Mouse (Mus musculus): ENCODE measurements around the gene Tceal1. TPM values are rescaled to one million over a fixed set of nuclear protein-coding genes. Genes with fewer than 3 reads are reported as not detected.
"Not testable (repeated sequence)": the region's sequence is repeated elsewhere in the genome, so short reads cannot be mapped to it uniquely, and the experiment has no call there.

The Tceal1 gene
- polyA plus RNA-seq (2014; fragmentation: Nextera tagmentation; extraction: Ambion mirVana) = 9.5 and 11.5 TPM in 2 replicates

DNA sequence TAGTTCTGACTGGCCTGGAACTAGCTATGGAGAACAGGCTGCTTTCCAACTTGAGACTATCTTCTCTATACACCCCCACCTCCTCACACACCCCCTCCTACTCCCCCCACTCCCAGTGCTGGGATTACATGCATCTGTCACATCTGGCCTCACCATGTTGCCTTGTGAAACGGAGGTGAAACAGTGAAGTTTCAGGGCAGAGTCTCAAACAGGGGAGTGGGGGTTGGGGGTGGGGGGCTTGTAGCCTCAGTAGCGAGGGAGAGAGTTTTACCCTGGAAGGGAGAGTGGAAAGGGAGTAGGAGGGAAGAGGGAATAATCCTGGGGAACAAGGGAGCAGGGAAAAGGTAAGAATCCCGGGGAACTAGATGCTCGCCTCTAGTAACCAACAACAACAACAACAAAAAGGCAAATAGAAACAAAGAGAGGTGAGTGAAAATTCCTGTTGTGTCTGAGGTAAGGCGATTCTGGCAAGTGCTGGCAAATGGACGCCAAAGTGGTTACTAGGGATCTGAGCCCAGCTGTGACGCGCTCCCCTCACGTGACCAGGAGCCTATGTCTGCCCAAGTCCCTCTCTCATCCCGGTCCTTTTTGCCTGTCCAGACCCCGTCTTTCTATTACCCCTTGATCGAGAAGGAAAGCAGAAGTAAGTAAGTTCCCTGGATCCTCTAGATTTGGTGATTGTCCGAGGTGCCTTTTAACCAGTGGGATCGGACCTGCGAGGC lies at the start of gene Tceal1:
Gene Tceal1 (plus strand): TSS at position 537 of the 722 bp plus-strand sequence.
- no peaks in the 10 kb centered on the region for H3K36me3 ChIP-seq (replicated peaks; ENCODE audit: control insufficient read depth, insufficient read depth, low read depth, low read length)
- H3K27me3 ChIP-seq (ENCODE audit: control insufficient read depth, insufficient read depth, low read length) = no peaks in the 10 kb centered on the region
- no peaks in the 10 kb centered on the region for H3K9me3 ChIP-seq (replicated peaks; ENCODE audit: control insufficient read depth, low read length)
- peak within 1 kb of the TSS; percentile 68 for H3K9ac ChIP-seq (replicated peaks; ENCODE audit: low read length)
- no peaks in the 10 kb centered on the region for H3K4me1 ChIP-seq (ENCODE audit: control insufficient read depth, insufficient read depth, low read length)
- 26% methylated on average over 15 of the region's 15 CpGs for WGBS
- H3K27ac ChIP-seq (replicated peaks; ENCODE audit: low read depth, low read length) = peak within 1 kb of the TSS; percentile 52
- peak; percentile 73 for DNase-seq (ENCODE audit: low spot score)
- H3K4me3 ChIP-seq (ENCODE audit: low read depth, low read length) = peak within 1 kb of the TSS; percentile 49
- peak within 1 kb of the TSS; percentile 48 for H3K4me2 ChIP-seq (ENCODE audit: low read depth, low read length)
- ATAC-seq (replicated peaks; ENCODE audit: insufficient number of reproducible peaks, low FRiP score, low TSS enrichment, low read depth) = peak; percentile 93

- peak; percentile 39; the same call in 1 of the 2 replicates for ATAC-seq (replicated peaks; ENCODE audit: insufficient number of reproducible peaks, low FRiP score, low TSS enrichment, low read depth)
- H3K4me3 ChIP-seq (ENCODE audit: low read depth, low read length) = peak overlapping the region; percentile 41
- H3K4me1 ChIP-seq (ENCODE audit: control insufficient read depth, insufficient read depth, low read length) = no peaks in the 10 kb centered on the region
- no peaks in the 10 kb centered on the region for H3K27me3 ChIP-seq (ENCODE audit: control insufficient read depth, insufficient read depth, low read length)
- H3K36me3 ChIP-seq (replicated peaks; ENCODE audit: control insufficient read depth, insufficient read depth, low read depth, low read length) = no peaks in the 10 kb centered on the region
- no peaks in the 10 kb centered on the region for H3K9me3 ChIP-seq (replicated peaks; ENCODE audit: control insufficient read depth, low read length)
- 11% methylated on average over 11 of the region's 20 CpGs for WGBS
- DNase-seq (ENCODE audit: low spot score) = peak; percentile 1
- peak overlapping the region; percentile 81 for H3K4me2 ChIP-seq (ENCODE audit: low read depth, low read length)
- H3K27ac ChIP-seq (replicated peaks; ENCODE audit: low read depth, low read length) = no peak overlapping the region
- peak overlapping the region; percentile 55 for H3K9ac ChIP-seq (replicated peaks; ENCODE audit: low read length)
Observed at GRCm38 (mm10) chrX:136666281-136666706, 41.5 kb upstream of the Tceal1 start.

DNA sequence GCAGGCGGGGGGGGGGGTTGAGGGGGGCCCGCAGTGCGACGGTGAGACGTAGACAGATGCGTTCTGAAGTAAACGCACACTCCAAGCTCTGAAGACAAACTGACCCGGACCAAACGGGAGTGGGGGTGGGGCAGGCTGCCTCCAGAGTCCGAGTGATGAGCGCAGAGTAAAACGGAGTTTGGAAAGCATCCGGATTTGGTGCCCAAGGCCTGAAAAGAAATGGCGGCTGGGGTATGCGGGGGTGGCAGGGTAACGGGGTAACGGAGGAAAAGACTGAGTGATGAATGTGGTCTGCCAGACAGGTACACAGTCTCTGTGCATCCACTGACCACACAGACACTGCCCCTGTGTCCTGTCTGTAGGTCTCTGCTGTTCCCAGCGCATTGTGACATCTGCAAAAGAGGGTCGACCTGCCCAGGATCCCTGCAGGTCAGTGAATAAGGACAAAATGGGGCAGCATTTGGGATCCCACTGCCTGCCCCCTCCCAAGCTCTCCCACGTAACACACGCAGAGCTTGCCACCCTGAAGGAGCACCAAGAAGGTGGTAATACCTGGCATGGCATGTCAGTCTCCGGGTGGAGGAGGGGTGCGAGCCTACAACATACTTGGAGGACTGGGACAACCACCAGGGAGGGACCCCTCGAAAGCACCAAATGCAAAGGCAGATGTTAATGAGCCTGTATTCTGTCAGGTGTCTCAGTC lies 40.9 kb upstream of the Tceal1 start:
- peak; percentile 11 for DNase-seq (ENCODE audit: low spot score)
- ATAC-seq (replicated peaks; ENCODE audit: insufficient number of reproducible peaks, low FRiP score, low TSS enrichment, low read depth); H3K36me3 ChIP-seq (replicated peaks; ENCODE audit: control insufficient read depth, insufficient read depth, low read depth, low read length); H3K9me3 ChIP-seq (replicated peaks; ENCODE audit: control insufficient read depth, low read length); H3K4me1 ChIP-seq (ENCODE audit: control insufficient read depth, insufficient read depth, low read length); H3K27ac ChIP-seq (replicated peaks; ENCODE audit: low read depth, low read length); H3K27me3 ChIP-seq (ENCODE audit: control insufficient read depth, insufficient read depth, low read length): not testable (repeated sequence)
- WGBS = 27% methylated on average over 20 of the region's 24 CpGs
- Histone ChIP-seq H3K4me3 (ENCODE audit: low read depth, low read length) (peak overlapping the region; percentile 41), H3K9ac (replicated peaks; ENCODE audit: low read length) (peak overlapping the region; percentile 55), H3K4me2 (ENCODE audit: low read depth, low read length) (peak overlapping the region; percentile 81)

DNA sequence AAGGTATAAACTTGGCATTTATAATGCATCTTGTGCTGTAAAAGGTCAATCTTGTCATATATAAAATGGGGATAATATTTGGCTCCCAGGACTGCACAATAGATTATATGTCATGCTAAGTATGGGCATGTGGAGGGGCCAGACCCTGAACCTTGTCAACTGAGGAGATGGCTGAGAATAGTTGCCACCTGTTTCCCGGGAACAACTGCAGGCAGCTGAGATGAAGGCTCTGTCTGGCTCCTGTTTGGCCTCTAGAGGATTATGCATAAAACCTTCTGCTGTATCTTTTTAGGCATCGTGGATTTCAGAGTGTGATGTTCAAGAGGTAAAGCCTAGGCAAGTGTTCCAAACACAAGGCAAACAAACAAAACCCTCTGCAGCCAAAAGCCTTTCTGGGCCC lies 39.0 kb upstream of the Tceal1 start:
- Histone ChIP-seq H3K36me3 (replicated peaks; ENCODE audit: control insufficient read depth, insufficient read depth, low read depth, low read length) (no peaks in the 10 kb centered on the region), H3K9me3 (replicated peaks; ENCODE audit: control insufficient read depth, low read length) (no peaks in the 10 kb centered on the region), H3K4me3 (ENCODE audit: low read depth, low read length) (no peak overlapping the region), H3K4me1 (ENCODE audit: control insufficient read depth, insufficient read depth, low read length) (no peaks in the 10 kb centered on the region), H3K27ac (replicated peaks; ENCODE audit: low read depth, low read length) (no peak overlapping the region), H3K27me3 (ENCODE audit: control insufficient read depth, insufficient read depth, low read length) (no peaks in the 10 kb centered on the region), H3K9ac (replicated peaks; ENCODE audit: low read length) (no peak overlapping the region), H3K4me2 (ENCODE audit: low read depth, low read length) (no peak overlapping the region)
- WGBS = 82% methylated on average over 2 of the region's 2 CpGs
- no peak for ATAC-seq (replicated peaks; ENCODE audit: insufficient number of reproducible peaks, low FRiP score, low TSS enrichment, low read depth)
- DNase-seq (ENCODE audit: low spot score) = no peak

GRCm38 (mm10) chrX:136680989-136681388 lies 26.8 kb upstream of the Tceal1 start:
- H3K27me3 ChIP-seq (ENCODE audit: control insufficient read depth, insufficient read depth, low read length) = no peaks in the 10 kb centered on the region
- DNase-seq (ENCODE audit: low spot score) (no peak), ATAC-seq (replicated peaks; ENCODE audit: insufficient number of reproducible peaks, low FRiP score, low TSS enrichment, low read depth) (no peak)
- H3K36me3 ChIP-seq (replicated peaks; ENCODE audit: control insufficient read depth, insufficient read depth, low read depth, low read length) = no peaks in the 10 kb centered on the region
- H3K4me2 ChIP-seq (ENCODE audit: low read depth, low read length) = no peak overlapping the region
- no peak overlapping the region for H3K9ac ChIP-seq (replicated peaks; ENCODE audit: low read length)
- no peak overlapping the region for H3K4me3 ChIP-seq (ENCODE audit: low read depth, low read length)
- no peaks in the 10 kb centered on the region for H3K9me3 ChIP-seq (replicated peaks; ENCODE audit: control insufficient read depth, low read length)
- WGBS = 66% methylated on average over 3 of the region's 3 CpGs
- no peaks in the 10 kb centered on the region for H3K4me1 ChIP-seq (ENCODE audit: control insufficient read depth, insufficient read depth, low read length)
- H3K27ac ChIP-seq (replicated peaks; ENCODE audit: low read depth, low read length) = no peak overlapping the region

DNA sequence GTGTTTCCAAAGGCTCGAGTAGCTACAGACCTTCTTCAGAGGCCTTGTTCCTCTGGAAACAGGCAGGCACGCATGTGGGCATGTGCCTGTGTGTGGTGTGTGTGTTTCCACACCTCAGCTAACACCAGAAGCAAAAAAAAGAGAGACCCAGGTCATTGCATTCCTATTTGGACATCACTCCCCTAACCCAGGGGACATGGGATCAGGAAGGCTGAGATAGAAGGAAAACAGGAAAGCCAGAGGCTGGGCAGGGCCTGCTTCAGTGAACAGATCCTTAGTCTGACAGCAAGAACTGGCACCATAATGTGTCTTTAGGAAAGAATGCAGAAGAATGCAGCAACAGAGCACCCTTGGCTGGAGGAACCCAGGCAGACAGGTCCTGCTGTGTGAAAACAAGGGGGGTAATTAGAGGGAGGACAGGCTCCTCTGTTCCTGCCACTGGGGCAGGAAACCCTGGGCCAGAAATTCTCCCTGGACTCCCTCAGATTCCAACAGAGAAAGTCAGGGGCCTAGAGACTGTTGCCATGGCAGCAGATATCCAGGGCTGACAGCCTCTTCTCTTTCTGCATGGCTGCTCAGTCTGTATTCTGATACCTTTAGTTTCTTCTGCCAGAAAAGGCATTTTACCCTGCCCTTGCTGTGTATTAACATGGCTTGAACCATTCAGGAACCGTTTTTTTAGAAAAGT lies 16.0 kb upstream of the Tceal1 start:
- H3K36me3 ChIP-seq (replicated peaks; ENCODE audit: control insufficient read depth, insufficient read depth, low read depth, low read length); H3K27ac ChIP-seq (replicated peaks; ENCODE audit: low read depth, low read length); DNase-seq (ENCODE audit: low spot score); H3K4me3 ChIP-seq (ENCODE audit: low read depth, low read length); H3K4me2 ChIP-seq (ENCODE audit: low read depth, low read length); H3K9ac ChIP-seq (replicated peaks; ENCODE audit: low read length); H3K9me3 ChIP-seq (replicated peaks; ENCODE audit: control insufficient read depth, low read length); H3K27me3 ChIP-seq (ENCODE audit: control insufficient read depth, insufficient read depth, low read length); H3K4me1 ChIP-seq (ENCODE audit: control insufficient read depth, insufficient read depth, low read length): not testable (repeated sequence)
- 54% methylated on average over 3 of the region's 3 CpGs for WGBS
- ATAC-seq (replicated peaks; ENCODE audit: insufficient number of reproducible peaks, low FRiP score, low TSS enrichment, low read depth) = peak; percentile 83

DNA sequence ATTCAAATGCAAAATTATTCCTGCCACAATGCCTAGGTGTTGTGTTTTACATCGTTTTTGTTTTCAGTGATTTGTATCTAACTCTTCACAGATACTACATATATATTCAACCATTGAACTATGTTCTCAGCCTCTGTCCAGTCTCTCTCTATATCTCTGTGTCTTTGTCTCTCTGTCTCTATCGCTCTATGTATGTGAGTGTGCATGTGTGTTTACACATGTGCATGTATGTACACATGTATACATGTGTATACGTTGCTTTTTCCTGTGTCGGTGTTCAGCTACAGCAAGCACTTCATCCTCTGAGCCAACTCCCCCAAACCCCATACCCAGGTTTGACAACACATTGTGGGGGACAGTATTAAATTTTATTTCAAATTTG lies 15.5 kb upstream of the Tceal1 start:
- Histone ChIP-seq H3K27ac (replicated peaks; ENCODE audit: low read depth, low read length) (no peak overlapping the region), H3K9me3 (replicated peaks; ENCODE audit: control insufficient read depth, low read length) (no peaks in the 10 kb centered on the region), H3K9ac (replicated peaks; ENCODE audit: low read length) (no peak overlapping the region), H3K36me3 (replicated peaks; ENCODE audit: control insufficient read depth, insufficient read depth, low read depth, low read length) (no peaks in the 10 kb centered on the region), H3K27me3 (ENCODE audit: control insufficient read depth, insufficient read depth, low read length) (no peaks in the 10 kb centered on the region), H3K4me2 (ENCODE audit: low read depth, low read length) (no peak overlapping the region), H3K4me3 (ENCODE audit: low read depth, low read length) (no peak overlapping the region), H3K4me1 (ENCODE audit: control insufficient read depth, insufficient read depth, low read length) (no peaks in the 10 kb centered on the region)
- 76% methylated on average over 4 of the region's 4 CpGs for WGBS
- no peak for DNase-seq (ENCODE audit: low spot score)
- ATAC-seq (replicated peaks; ENCODE audit: insufficient number of reproducible peaks, low FRiP score, low TSS enrichment, low read depth) = no peak

GRCm38 (mm10) chrX:136693196-136693595 lies 14.6 kb upstream of the Tceal1 start:
- Histone ChIP-seq H3K9me3 (replicated peaks; ENCODE audit: control insufficient read depth, low read length) (no peaks in the 10 kb centered on the region), H3K9ac (replicated peaks; ENCODE audit: low read length) (no peak overlapping the region), H3K27me3 (ENCODE audit: control insufficient read depth, insufficient read depth, low read length) (no peaks in the 10 kb centered on the region), H3K27ac (replicated peaks; ENCODE audit: low read depth, low read length) (no peak overlapping the region), H3K36me3 (replicated peaks; ENCODE audit: control insufficient read depth, insufficient read depth, low read depth, low read length) (no peaks in the 10 kb centered on the region), H3K4me2 (ENCODE audit: low read depth, low read length) (no peak overlapping the region), H3K4me1 (ENCODE audit: control insufficient read depth, insufficient read depth, low read length) (no peaks in the 10 kb centered on the region), H3K4me3 (ENCODE audit: low read depth, low read length) (no peak overlapping the region)
- 89% methylated on average over 5 of the region's 5 CpGs for WGBS
- ATAC-seq (replicated peaks; ENCODE audit: insufficient number of reproducible peaks, low FRiP score, low TSS enrichment, low read depth) (no peak), DNase-seq (ENCODE audit: low spot score) (no peak)
